Mouse (Mus musculus): ENCODE measurements around the gene Tln2. TPM values are rescaled to one million over a fixed set of nuclear protein-coding genes. Genes with fewer than 3 reads are reported as not detected.

Tln2 gene
- polyA plus RNA-seq, 1 experiment = 0.50 TPM

- Histone ChIP-seq H3K36me3 (ENCODE audit: control insufficient read depth, insufficient read depth, low read length) (no peaks in the 10 kb centered on the region), H3K4me1 (ENCODE audit: control insufficient read depth, insufficient read depth, insufficient read length) (no peaks in the 10 kb centered on the region), H3K4me3 (ENCODE audit: extremely low read depth, insufficient read depth, insufficient read length) (no peak overlapping the region), H3K27me3 (ENCODE audit: control insufficient read depth, insufficient read depth, low read length) (no peaks in the 10 kb centered on the region), H3K27ac (ENCODE audit: insufficient read depth, low read length) (no peak overlapping the region)
- TF ChIP-seq CTCF (IDR thresholded peaks at IDR 0.05; ENCODE audit: extremely low read depth, insufficient read depth, insufficient read length, insufficient replicate concordance) = no peak
- no peak for TF ChIP-seq POLR2A (IDR thresholded peaks at IDR 0.05; ENCODE audit: low read depth, low read length)
- DNase-seq (ENCODE audit: low read depth in 1 of 2, low spot score in 2 of 2) = no peak
- 55% methylated on average over 1 of the region's 1 CpGs for WGBS
These were observed 57.7 kb downstream of the Tln2 start for GRCm38 (mm10) chr9:67501801-67502200.

GRCm38 (mm10) chr9:67496368-67496767 is 63.1 kb downstream of the Tln2 start:
- Histone ChIP-seq H3K27ac (ENCODE audit: insufficient read depth, low read length) (no peak overlapping the region), H3K36me3 (ENCODE audit: control insufficient read depth, insufficient read depth, low read length) (no peaks in the 10 kb centered on the region), H3K4me1 (ENCODE audit: control insufficient read depth, insufficient read depth, insufficient read length) (no peaks in the 10 kb centered on the region), H3K27me3 (ENCODE audit: control insufficient read depth, insufficient read depth, low read length) (no peaks in the 10 kb centered on the region), H3K4me3 (ENCODE audit: extremely low read depth, insufficient read depth, insufficient read length) (no peak overlapping the region)
- 63% methylated on average over 2 of the region's 2 CpGs for WGBS
- TF ChIP-seq POLR2A (IDR thresholded peaks at IDR 0.05; ENCODE audit: low read depth, low read length) (no peak), CTCF (IDR thresholded peaks at IDR 0.05; ENCODE audit: extremely low read depth, insufficient read depth, insufficient read length, insufficient replicate concordance) (no peak)
- DNase-seq (ENCODE audit: low read depth in 1 of 2, low spot score in 2 of 2) = no peak

GRCm38 (mm10) chr9:67495350-67495749 is 64.2 kb downstream of the Tln2 start:
- no peak for TF ChIP-seq POLR2A (IDR thresholded peaks at IDR 0.05; ENCODE audit: low read depth, low read length)
- TF ChIP-seq CTCF (IDR thresholded peaks at IDR 0.05; ENCODE audit: extremely low read depth, insufficient read depth, insufficient read length, insufficient replicate concordance) = no peak
- H3K27me3 ChIP-seq (ENCODE audit: control insufficient read depth, insufficient read depth, low read length) = no peaks in the 10 kb centered on the region
- 44% methylated on average over 3 of the region's 3 CpGs for WGBS
- DNase-seq (ENCODE audit: low read depth in 1 of 2, low spot score in 2 of 2) = no peak
- H3K27ac ChIP-seq (ENCODE audit: insufficient read depth, low read length) = no peak overlapping the region
- no peak overlapping the region for H3K4me3 ChIP-seq (ENCODE audit: extremely low read depth, insufficient read depth, insufficient read length)
- H3K4me1 ChIP-seq (ENCODE audit: control insufficient read depth, insufficient read depth, insufficient read length) = no peaks in the 10 kb centered on the region
- no peaks in the 10 kb centered on the region for H3K36me3 ChIP-seq (ENCODE audit: control insufficient read depth, insufficient read depth, low read length)

- TF ChIP-seq POLR2A (IDR thresholded peaks at IDR 0.05; ENCODE audit: low read depth, low read length) (no peak), CTCF (IDR thresholded peaks at IDR 0.05; ENCODE audit: extremely low read depth, insufficient read depth, insufficient read length, insufficient replicate concordance) (no peak)
- 82% methylated on average over 8 of the region's 8 CpGs for WGBS
- Histone ChIP-seq H3K4me3 (ENCODE audit: extremely low read depth, insufficient read depth, insufficient read length) (no peak overlapping the region), H3K27me3 (ENCODE audit: control insufficient read depth, insufficient read depth, low read length) (no peaks in the 10 kb centered on the region), H3K36me3 (ENCODE audit: control insufficient read depth, insufficient read depth, low read length) (no peaks in the 10 kb centered on the region), H3K27ac (ENCODE audit: insufficient read depth, low read length) (no peak overlapping the region), H3K4me1 (ENCODE audit: control insufficient read depth, insufficient read depth, insufficient read length) (no peaks in the 10 kb centered on the region)
- no peak for DNase-seq (ENCODE audit: low read depth in 1 of 2, low spot score in 2 of 2)
These were observed 65.5 kb downstream of the Tln2 start for GRCm38 (mm10) chr9:67493876-67494552.

- H3K27me3 ChIP-seq (ENCODE audit: control insufficient read depth, insufficient read depth, low read length) = no peaks in the 10 kb centered on the region
- no peak overlapping the region for H3K4me3 ChIP-seq (ENCODE audit: extremely low read depth, insufficient read depth, insufficient read length)
- 42% methylated on average over 3 of the region's 3 CpGs for WGBS
- DNase-seq (ENCODE audit: low read depth in 1 of 2, low spot score in 2 of 2) = no peak
- TF ChIP-seq POLR2A (IDR thresholded peaks at IDR 0.05; ENCODE audit: low read depth, low read length) = no peak
- no peak for TF ChIP-seq CTCF (IDR thresholded peaks at IDR 0.05; ENCODE audit: extremely low read depth, insufficient read depth, insufficient read length, insufficient replicate concordance)
- no peaks in the 10 kb centered on the region for H3K4me1 ChIP-seq (ENCODE audit: control insufficient read depth, insufficient read depth, insufficient read length)
- H3K36me3 ChIP-seq (ENCODE audit: control insufficient read depth, insufficient read depth, low read length) = no peaks in the 10 kb centered on the region
- no peak overlapping the region for H3K27ac ChIP-seq (ENCODE audit: insufficient read depth, low read length)
These were observed 70.1 kb downstream of the Tln2 start for GRCm38 (mm10) chr9:67489370-67489769.

GRCm38 (mm10) chr9:67486621-67487020 is 72.9 kb downstream of the Tln2 start:
- Histone ChIP-seq H3K4me1 (ENCODE audit: control insufficient read depth, insufficient read depth, insufficient read length) (no peaks in the 10 kb centered on the region), H3K36me3 (ENCODE audit: control insufficient read depth, insufficient read depth, low read length) (no peaks in the 10 kb centered on the region), H3K27ac (ENCODE audit: insufficient read depth, low read length) (no peak overlapping the region), H3K4me3 (ENCODE audit: extremely low read depth, insufficient read depth, insufficient read length) (no peak overlapping the region), H3K27me3 (ENCODE audit: control insufficient read depth, insufficient read depth, low read length) (no peaks in the 10 kb centered on the region)
- DNase-seq (ENCODE audit: low read depth in 1 of 2, low spot score in 2 of 2) = no peak
- WGBS = 80% methylated on average over 5 of the region's 5 CpGs
- no peak for TF ChIP-seq POLR2A (IDR thresholded peaks at IDR 0.05; ENCODE audit: low read depth, low read length)
- TF ChIP-seq CTCF (IDR thresholded peaks at IDR 0.05; ENCODE audit: extremely low read depth, insufficient read depth, insufficient read length, insufficient replicate concordance) = no peak

All from spleen, adult 2 months (tissue).